Mouse (Mus musculus) limb, embryonic 15.5 days (tissue): ENCODE measurements at regions not wholly inside any gene's neighbourhood (a gene's known extent, or its start where the extent isn't known, plus 50 kb on each side); places are given as distances from the start of the nearest gene placed in this dataset.

Source experiments
- ATAC-seq: fragments of 200-750 bp; cut with Nextera tagmentation; 2 replicates; pipeline ENCODE4 v1.8.0; 2017; ENCODE audit warnings: low read depth, moderate TSS enrichment; ENCODE audit not compliant: insufficient number of reproducible peaks, low FRiP score, low TSS enrichment
- H3K27ac ChIP-seq: fragments of 300-500 bp; sonication (generic); 2 replicates; pipeline ENCODE4 v1.5.1; 2015; ENCODE audit warnings: moderate library complexity, mild to moderate bottlenecking, inconsistent platforms
- H3K27me3 ChIP-seq: fragments of 300-500 bp; sonication (generic); 2 replicates; pipeline ENCODE4 v1.6.1; 2015; ENCODE audit warnings: inconsistent platforms
- H3K36me3 ChIP-seq: fragments of 300-500 bp; sonication (generic); 2 replicates; pipeline ENCODE4 v1.6.1; 2015; ENCODE audit warnings: inconsistent platforms
- H3K4me1 ChIP-seq: fragments of 300-500 bp; sonication (generic); 2 replicates; pipeline ENCODE4 v1.6.1; 2015; ENCODE audit warnings: inconsistent platforms
- H3K4me2 ChIP-seq: fragments of 300-500 bp; sonication (generic); 2 replicates; pipeline ENCODE4 v1.6.1; 2015; ENCODE audit warnings: mild to moderate bottlenecking, inconsistent platforms
- H3K4me3 ChIP-seq: fragments of 300-500 bp; sonication (generic); 2 replicates; pipeline ENCODE4 v1.5.1; 2015; ENCODE audit warnings: mild to moderate bottlenecking, inconsistent platforms
- H3K9ac ChIP-seq: fragments of 300-500 bp; sonication (generic); 2 replicates; pipeline ENCODE4 v1.6.1; 2015; ENCODE audit warnings: inconsistent platforms
- H3K9me3 ChIP-seq: fragments of 300-500 bp; sonication (generic); 2 replicates; pipeline ENCODE4 v1.6.1; 2016; ENCODE audit warnings: inconsistent platforms
- WGBS: fragments of 180-500 bp; shearing (Covaris S2); methylation state at CpG from one replicate; pipeline ENCODE4 v1.1.7; 2015; 5-methylcytosine and 5-hydroxymethylcytosine counted together

DNA sequence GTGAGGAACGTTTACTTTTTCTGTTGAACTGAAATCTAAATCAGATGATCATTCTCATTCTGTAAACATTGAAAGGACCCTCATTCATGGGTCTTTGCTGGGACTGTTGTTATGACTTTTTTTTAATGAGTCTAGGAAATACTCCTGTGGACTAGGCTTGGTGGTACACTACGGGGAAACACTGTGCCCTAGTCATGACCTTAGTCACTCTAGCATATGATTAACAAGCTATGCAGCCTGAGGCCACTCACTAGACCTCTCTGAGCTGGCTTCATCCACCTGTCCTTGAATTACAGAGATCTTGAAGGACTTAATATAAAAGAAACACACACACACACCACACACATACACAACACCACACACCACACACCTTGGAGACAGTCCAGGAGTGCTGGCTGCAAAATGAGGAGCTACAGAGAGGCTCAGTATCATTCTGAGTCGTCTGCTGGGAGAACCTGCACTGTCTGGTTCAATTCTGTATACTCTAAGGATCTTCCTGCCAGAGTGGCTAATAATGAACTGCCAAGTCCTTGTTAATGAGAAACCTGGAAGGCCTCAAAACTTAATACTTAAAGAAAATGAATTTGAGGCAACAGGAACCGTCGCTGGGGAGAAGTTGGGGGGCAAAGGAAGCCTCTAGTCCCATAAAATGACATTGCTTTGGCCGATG, 428.0 kb downstream of the Atp23 start:
- no peak overlapping the region for H3K4me3 ChIP-seq
- no peak overlapping the region for H3K9ac ChIP-seq
- no peak overlapping the region for H3K27ac ChIP-seq
- WGBS = 56% methylated on average over 6 of the region's 6 CpGs
- no peak overlapping the region for H3K4me2 ChIP-seq
- ATAC-seq = no peak
- no peaks in the 10 kb centered on the region for H3K9me3 ChIP-seq
- H3K36me3 ChIP-seq = no peaks in the 10 kb centered on the region
- no peaks in the 10 kb centered on the region for H3K27me3 ChIP-seq
- no peaks in the 10 kb centered on the region for H3K4me1 ChIP-seq

GRCm38 (mm10) chr10:126470838-126471491, 430.2 kb downstream of the Atp23 start:
- no peak for ATAC-seq
- H3K4me2 ChIP-seq = no peak overlapping the region
- no peaks in the 10 kb centered on the region for H3K27me3 ChIP-seq
- H3K9ac ChIP-seq = no peak overlapping the region
- WGBS = 56% methylated on average over 4 of the region's 4 CpGs
- no peak overlapping the region for H3K4me3 ChIP-seq
- H3K27ac ChIP-seq = no peak overlapping the region
- no peaks in the 10 kb centered on the region for H3K4me1 ChIP-seq
- no peaks in the 10 kb centered on the region for H3K9me3 ChIP-seq
- no peaks in the 10 kb centered on the region for H3K36me3 ChIP-seq

DNA sequence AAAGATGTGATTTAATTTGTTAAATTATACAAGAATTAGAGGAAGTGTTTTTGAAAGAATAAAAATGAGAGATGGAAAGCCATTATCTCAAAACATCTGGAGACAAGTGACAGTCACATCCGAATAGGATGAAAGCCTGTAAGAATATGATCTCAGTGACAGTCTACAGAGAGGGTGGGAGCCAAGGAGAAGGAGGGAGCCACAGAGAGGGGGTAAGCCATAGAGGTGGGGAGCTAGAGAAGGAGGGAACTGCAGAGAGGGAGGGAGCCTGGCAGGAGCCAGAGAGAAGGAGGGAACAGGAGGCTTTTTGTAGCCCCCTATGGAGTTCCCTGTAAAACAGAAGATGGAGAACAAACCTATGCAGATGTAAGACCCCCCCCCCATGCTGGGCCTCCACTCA, 438.4 kb downstream of the Atp23 start:
- H3K4me2 ChIP-seq = no peak overlapping the region
- H3K4me3 ChIP-seq = no peak overlapping the region
- H3K27me3 ChIP-seq = no peaks in the 10 kb centered on the region
- H3K36me3 ChIP-seq = no peaks in the 10 kb centered on the region
- 68% methylated on average over 1 of the region's 1 CpGs for WGBS
- no peaks in the 10 kb centered on the region for H3K9me3 ChIP-seq
- H3K4me1 ChIP-seq = no peaks in the 10 kb centered on the region
- H3K27ac ChIP-seq = no peak overlapping the region
- H3K9ac ChIP-seq = no peak overlapping the region
- no peak for ATAC-seq

GRCm38 (mm10) chr10:126458523-126458922, 442.6 kb downstream of the Atp23 start:
- WGBS = 67% methylated on average over 5 of the region's 5 CpGs
- Histone ChIP-seq H3K27me3 (no peaks in the 10 kb centered on the region), H3K36me3 (no peaks in the 10 kb centered on the region), H3K4me3 (no peak overlapping the region), H3K9ac (no peak overlapping the region), H3K4me2 (no peak overlapping the region), H3K27ac (no peak overlapping the region), H3K9me3 (no peaks in the 10 kb centered on the region), H3K4me1 (no peaks in the 10 kb centered on the region)
- ATAC-seq = no peak

- Histone ChIP-seq H3K9ac (no peak overlapping the region), H3K36me3 (no peaks in the 10 kb centered on the region), H3K4me3 (no peak overlapping the region), H3K4me1 (no peaks in the 10 kb centered on the region), H3K27ac (no peak overlapping the region), H3K4me2 (no peak overlapping the region), H3K27me3 (no peaks in the 10 kb centered on the region), H3K9me3 (no peaks in the 10 kb centered on the region)
- 78% methylated on average over 15 of the region's 15 CpGs for WGBS
- no peak for ATAC-seq
These were observed 448.2 kb downstream of the Atp23 start for GRCm38 (mm10) chr10:126452757-126453528.

DNA sequence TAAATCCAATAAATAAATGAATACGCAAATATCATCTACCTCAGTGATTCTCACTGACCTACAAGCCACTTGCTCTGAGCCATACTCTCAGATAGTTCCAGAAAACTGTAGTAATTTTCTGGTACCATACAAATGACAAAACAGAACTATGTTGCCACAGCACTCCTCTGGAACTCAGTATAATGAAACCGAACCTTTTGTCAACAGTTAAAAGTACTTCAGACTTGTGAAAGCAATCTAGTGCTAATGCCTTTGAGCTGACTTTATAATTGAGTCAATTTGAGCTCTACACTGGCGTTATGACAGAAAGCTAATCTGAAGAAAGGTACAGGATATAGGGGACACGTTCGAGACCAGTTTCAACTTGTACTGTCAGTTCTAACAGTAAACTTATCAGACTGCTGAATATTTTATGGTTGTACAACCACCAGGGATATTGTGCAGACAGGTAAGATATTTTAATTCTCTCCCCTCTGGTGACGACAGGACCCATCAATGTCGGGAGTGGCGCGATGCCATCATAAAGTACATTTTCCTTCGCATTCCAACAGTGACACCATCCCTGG, 449.0 kb downstream of the Atp23 start:
- no peak overlapping the region for H3K27ac ChIP-seq
- WGBS = 76% methylated on average over 10 of the region's 10 CpGs

GRCm38 (mm10) chr10:126431222-126431621, 465.3 kb downstream of the Lrig3 start:
- H3K36me3 ChIP-seq = no peaks in the 10 kb centered on the region
- no peak for ATAC-seq
- H3K4me1 ChIP-seq = no peaks in the 10 kb centered on the region; the same call in 1 of the 2 replicates
- H3K4me2 ChIP-seq = no peak overlapping the region
- H3K27ac ChIP-seq = no peak overlapping the region
- no peaks in the 10 kb centered on the region for H3K27me3 ChIP-seq
- no peaks in the 10 kb centered on the region for H3K9me3 ChIP-seq
- no peak overlapping the region for H3K4me3 ChIP-seq
- no peak overlapping the region for H3K9ac ChIP-seq

More for the DNA sequence above, 449.0 kb downstream of the Atp23 start:
- Histone ChIP-seq H3K9me3 (no peaks in the 10 kb centered on the region), H3K4me1 (no peaks in the 10 kb centered on the region), H3K27me3 (no peaks in the 10 kb centered on the region), H3K4me2 (no peak overlapping the region), H3K9ac (no peak overlapping the region), H3K4me3 (no peak overlapping the region), H3K36me3 (no peaks in the 10 kb centered on the region)
- ATAC-seq = no peak

GRCm38 (mm10) chr10:126430346-126430745, 464.4 kb downstream of the Lrig3 start:
- Histone ChIP-seq H3K4me3 (no peak overlapping the region), H3K4me1 (no peaks in the 10 kb centered on the region; the same call in 1 of the 2 replicates), H3K27ac (no peak overlapping the region), H3K4me2 (no peak overlapping the region), H3K9ac (no peak overlapping the region), H3K27me3 (no peaks in the 10 kb centered on the region), H3K36me3 (no peaks in the 10 kb centered on the region), H3K9me3 (no peaks in the 10 kb centered on the region)
- no peak for ATAC-seq
- WGBS = 85% methylated on average over 8 of the region's 8 CpGs

DNA sequence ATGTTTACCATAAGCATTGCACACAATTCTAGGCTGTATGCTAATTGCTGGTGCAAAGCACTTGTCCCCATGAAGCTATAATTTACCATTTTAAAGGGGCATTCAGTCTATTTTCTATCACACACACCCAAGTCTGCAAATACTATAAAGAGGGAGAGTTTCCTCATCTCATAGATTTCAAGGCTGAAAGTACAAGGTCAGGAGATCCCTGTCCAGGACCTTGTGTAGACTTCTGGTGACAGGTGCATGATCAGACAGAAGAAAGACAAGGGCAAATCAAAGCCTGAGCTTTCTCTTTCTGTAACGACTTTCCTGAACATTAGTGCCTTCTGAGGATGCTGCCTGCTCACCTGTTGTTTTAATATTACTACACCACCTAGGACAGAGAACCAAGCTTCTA, 463.5 kb downstream of the Lrig3 start:
- no peaks in the 10 kb centered on the region for H3K9me3 ChIP-seq
- H3K4me2 ChIP-seq = no peak overlapping the region
- no peak overlapping the region for H3K27ac ChIP-seq
- ATAC-seq = no peak
- no peaks in the 10 kb centered on the region for H3K36me3 ChIP-seq
- H3K27me3 ChIP-seq = no peaks in the 10 kb centered on the region
- 62% methylated on average over 1 of the region's 1 CpGs for WGBS
- no peaks in the 10 kb centered on the region; the same call in 1 of the 2 replicates for H3K4me1 ChIP-seq
- H3K4me3 ChIP-seq = no peak overlapping the region
- H3K9ac ChIP-seq = no peak overlapping the region

DNA sequence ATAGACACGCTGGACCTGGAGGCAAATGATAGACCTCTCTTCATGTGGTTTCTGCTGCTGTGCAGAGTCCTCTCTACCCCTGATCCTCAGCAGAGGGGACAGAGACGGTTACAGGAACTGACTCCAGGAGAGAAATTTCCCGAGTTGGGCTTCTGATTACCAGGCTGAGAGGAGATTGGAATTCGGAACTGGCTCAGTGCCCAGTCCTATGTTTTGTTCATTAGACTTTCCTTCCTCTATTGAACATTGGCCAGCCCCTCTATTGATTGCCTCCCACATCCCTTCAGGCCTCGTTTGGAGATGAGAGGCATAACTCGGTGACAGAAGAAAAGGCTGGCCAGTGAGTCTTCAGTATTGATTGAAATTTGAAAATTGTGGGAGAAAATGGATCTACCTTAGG, 456.1 kb downstream of the Lrig3 start:
- H3K27me3 ChIP-seq = no peaks in the 10 kb centered on the region
- WGBS = 37% methylated on average over 6 of the region's 6 CpGs

GRCm38 (mm10) chr10:126413786-126414185, 447.8 kb downstream of the Lrig3 start:
- 54% methylated on average over 7 of the region's 7 CpGs for WGBS
- no peaks in the 10 kb centered on the region for H3K36me3 ChIP-seq
- no peak overlapping the region for H3K4me2 ChIP-seq
- H3K27ac ChIP-seq = no peak overlapping the region
- no peak overlapping the region for H3K4me3 ChIP-seq
- H3K9ac ChIP-seq = no peak overlapping the region
- H3K4me1 ChIP-seq = no peaks in the 10 kb centered on the region
- H3K9me3 ChIP-seq = no peaks in the 10 kb centered on the region
- H3K27me3 ChIP-seq = no peaks in the 10 kb centered on the region
- ATAC-seq = no peak

More for the DNA sequence above, 456.1 kb downstream of the Lrig3 start:
- Histone ChIP-seq H3K4me3 (no peak overlapping the region), H3K9ac (no peak overlapping the region), H3K27ac (no peak overlapping the region), H3K9me3 (no peaks in the 10 kb centered on the region), H3K4me2 (no peak overlapping the region), H3K36me3 (no peaks in the 10 kb centered on the region), H3K4me1 (no peaks in the 10 kb centered on the region)
- no peak for ATAC-seq

DNA sequence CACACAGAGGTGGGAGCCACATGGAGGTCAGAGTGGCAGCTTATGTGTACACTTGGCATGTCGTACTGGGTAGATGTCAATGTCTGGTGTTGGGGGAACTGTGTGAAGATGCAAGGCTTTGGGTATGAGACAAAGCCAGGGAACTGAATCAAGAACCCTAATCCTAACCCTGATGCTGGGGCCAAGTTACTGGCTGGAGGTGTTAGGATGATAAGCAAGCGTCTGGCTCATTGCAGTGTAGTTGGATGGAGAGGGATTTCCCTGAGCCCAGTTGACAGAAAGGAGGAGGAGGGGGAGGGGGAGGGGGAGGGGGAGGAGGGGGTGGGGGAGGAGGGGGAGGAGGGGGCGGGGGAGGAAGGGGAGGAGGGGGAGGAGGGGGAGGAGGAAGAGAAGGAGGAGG, 426.3 kb downstream of the Lrig3 start:
- ATAC-seq = no peak
- WGBS = 94% methylated on average over 1 of the region's 3 CpGs
- H3K36me3 ChIP-seq = no peaks in the 10 kb centered on the region

More for the DNA sequence above, 426.3 kb downstream of the Lrig3 start:
- H3K9ac ChIP-seq = no peak overlapping the region
- no peak overlapping the region for H3K4me3 ChIP-seq
- H3K4me2 ChIP-seq = no peak overlapping the region
- no peak overlapping the region for H3K27ac ChIP-seq
- H3K9me3 ChIP-seq = no peaks in the 10 kb centered on the region
- no peaks in the 10 kb centered on the region for H3K4me1 ChIP-seq
- H3K27me3 ChIP-seq = no peaks in the 10 kb centered on the region
